Mouse (Mus musculus) left cerebral cortex, adult 8-10 months (tissue): ENCODE measurements around the gene Wbp1. TPM values are rescaled to one million over a fixed set of nuclear protein-coding genes. Genes with fewer than 3 reads are reported as not detected.
A peak's percentile ranks its signal among the peaks of the same experiment; 100 is the strongest.

Source experiments
- DNase-seq, 2 experiments: peaks; one replicate each; pipeline ENCODE4 v3.0.0; 2022; ENCODE audit warnings: low spot score in 2 of 2
- total RNA-seq, 4 experiments: library from RNA; stranded (reverse); gene quantifications; 2 replicates each; pipeline ENCODE4 v1.2.4; 2022

The Wbp1 gene
- total RNA-seq, 4 experiments from 2014 or later, result 36.5 to 47.4 (median 39.6) TPM

DNA sequence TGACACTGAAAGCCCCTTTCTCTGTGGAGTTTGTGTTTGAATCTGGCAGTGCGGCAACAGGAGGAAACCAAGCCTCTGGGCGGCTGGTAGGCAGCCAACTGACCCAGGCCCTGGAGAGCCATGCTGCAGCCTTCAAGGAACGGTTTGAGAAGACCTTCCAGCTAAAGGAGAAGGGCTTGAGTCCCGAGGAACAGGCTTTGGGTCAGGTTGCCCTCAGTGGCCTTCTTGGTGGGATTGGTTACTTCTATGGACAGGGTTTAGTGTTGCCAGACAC is 4.3 kb downstream of the Wbp1 start:
- DNase-seq, result no peak

DNA sequence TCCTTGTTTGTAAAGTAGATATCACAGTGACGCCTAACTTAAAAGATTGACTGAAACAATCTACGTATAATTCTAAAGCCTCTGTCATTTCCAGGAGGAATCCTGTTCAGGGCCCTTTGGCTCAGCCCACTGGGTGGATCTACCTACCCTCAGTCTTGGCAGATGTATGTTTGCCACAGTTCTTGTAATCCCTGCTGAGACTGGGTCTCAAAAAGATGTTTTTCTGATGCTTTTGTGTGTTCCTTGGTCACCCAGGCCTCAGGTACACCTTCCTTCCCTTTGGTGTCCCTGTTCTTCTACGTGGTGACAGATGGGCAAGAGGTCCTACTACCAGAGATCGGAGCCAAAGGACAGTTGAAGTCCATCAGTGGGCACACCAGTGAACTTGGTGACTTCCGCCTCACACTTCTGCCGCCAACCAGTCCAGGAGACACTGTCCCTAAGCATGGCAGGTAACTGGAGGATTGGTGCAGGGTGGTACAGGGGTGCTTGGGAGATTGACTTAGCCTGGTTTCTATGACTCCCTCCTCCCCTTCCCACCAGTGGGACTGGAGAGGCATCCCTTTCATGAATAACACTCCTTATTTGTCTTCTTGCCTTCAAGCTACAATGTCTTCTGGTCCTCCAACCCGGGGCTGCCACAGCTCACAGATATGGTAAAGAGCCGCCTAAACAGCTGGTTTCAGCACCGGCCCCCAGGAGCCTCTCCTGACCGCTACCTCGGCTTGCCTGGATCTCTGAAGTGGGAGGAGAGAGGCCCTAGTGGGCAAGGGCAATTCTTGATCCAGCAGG is 4.8 kb downstream of the Wbp1 start:
- DNase-seq, result no peak

GRCm38 (mm10) chr6:83115682-83116372 is 5.5 kb downstream of the Wbp1 start:
- peak in 1 of 2 experiments; percentile 29 for DNase-seq

DNA sequence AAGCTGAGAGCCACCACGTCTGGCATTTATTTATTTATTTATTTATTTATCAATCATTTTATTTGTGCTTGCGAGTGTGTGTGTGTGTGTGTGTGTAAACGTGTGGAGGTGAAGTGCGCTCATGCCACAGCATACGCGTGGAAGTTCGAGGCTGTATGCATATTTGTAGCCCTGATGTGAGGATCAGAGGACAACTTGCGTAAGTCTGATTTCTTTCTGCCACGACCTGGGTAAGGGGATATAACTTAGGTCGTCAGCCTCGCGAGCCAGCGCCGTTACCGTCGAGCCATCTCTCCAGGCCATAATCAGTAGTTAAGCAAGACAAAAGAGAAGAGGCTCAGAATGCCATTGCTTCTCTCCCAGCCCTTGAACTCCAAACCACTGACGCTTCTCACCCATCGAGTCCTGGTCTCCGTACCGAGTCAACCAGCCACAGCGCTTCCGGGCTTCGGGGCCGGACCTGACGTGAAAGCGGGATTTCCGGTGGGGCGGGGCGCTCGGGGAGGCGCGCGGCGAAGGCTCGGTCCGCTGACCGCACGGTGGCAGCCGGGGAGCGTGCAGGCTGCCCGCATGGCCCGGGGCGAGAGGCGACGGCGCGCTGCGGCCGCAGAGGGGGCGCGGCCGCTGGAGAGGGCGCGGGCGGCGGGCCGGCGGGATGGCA is 6.2 kb downstream of the Wbp1 start, which contains the start of gene Mogs:
Gene Mogs (plus strand): TSS at position 486 of the 661 bp plus-strand sequence.
- DNase-seq, result peak; percentile 82 to 88

DNA sequence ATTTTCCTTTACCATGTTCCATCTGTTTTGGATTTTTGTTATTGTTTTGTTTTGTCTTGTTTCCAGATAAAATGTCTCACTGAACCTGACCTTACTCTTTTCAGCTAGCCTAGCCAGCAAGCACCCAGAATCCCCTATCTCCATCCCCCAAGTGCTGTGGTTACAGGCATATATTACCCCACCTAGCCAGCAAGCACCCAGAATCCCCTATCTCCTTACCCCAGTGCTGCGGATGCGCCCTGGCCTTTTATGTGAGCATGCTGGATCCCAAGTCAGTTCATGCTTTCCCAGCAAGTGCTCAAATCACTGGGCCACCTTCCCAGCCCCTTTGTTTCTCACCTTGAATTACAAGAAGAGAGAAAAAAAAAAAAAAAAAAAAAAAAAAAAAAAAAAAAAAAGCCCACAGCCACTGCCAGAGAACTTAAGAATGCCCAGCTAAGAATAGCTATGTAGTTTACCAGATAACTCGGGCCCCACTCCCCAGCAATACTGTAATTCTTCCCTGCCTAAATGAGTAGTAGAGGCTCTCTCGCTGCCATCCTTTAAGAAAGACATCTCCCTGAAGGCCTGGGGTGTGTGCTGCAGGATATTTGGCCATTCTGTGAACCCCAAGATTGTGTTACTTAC is 9.7 kb downstream of the Wbp1 start:
- no peak for DNase-seq

- peak; percentile 71 to 81 for DNase-seq
These were observed 12.3 kb downstream of the Wbp1 start, which contains the start of gene Mrpl53 for GRCm38 (mm10) chr6:83108762-83109668. Mrpl53 (plus strand) TSS chr6:83109040.

GRCm38 (mm10) chr6:83107566-83108400 is 13.6 kb downstream of the Wbp1 start:
- DNase-seq, result peak in 1 of 2 experiments; percentile 54

GRCm38 (mm10) chr6:83104158-83104557 is 17.2 kb downstream of the Wbp1 start:
- DNase-seq, result peak in 1 of 2 experiments; percentile 50

DNA sequence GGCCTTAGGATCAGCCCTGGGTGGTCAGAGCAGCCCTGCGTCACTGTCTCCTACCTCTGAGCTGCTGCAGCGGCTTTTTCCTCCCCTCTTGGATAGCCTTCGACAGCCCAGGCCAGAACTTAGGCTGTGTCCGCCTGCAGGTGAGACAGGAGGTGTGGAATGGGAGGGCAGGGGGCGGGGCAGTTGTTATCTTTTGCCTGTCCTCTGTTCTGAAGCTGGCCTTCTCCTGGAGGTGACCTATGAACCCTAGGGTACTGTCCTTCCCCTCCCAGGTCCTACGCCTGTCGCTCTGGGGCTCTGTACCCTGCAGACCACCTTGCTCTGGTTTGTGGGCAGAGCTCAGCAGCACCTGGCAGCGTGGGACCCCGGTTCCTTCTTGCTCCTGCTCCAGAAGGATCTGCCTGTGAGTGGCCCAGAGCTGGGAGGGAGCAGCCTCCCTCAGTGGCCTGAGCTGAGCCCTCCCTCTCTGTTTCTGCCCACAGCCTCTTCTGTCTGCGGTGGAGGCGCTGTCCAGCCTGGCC is 18.2 kb downstream of the Wbp1 start:
- peak in 1 of 2 experiments; percentile 28 for DNase-seq

DNA sequence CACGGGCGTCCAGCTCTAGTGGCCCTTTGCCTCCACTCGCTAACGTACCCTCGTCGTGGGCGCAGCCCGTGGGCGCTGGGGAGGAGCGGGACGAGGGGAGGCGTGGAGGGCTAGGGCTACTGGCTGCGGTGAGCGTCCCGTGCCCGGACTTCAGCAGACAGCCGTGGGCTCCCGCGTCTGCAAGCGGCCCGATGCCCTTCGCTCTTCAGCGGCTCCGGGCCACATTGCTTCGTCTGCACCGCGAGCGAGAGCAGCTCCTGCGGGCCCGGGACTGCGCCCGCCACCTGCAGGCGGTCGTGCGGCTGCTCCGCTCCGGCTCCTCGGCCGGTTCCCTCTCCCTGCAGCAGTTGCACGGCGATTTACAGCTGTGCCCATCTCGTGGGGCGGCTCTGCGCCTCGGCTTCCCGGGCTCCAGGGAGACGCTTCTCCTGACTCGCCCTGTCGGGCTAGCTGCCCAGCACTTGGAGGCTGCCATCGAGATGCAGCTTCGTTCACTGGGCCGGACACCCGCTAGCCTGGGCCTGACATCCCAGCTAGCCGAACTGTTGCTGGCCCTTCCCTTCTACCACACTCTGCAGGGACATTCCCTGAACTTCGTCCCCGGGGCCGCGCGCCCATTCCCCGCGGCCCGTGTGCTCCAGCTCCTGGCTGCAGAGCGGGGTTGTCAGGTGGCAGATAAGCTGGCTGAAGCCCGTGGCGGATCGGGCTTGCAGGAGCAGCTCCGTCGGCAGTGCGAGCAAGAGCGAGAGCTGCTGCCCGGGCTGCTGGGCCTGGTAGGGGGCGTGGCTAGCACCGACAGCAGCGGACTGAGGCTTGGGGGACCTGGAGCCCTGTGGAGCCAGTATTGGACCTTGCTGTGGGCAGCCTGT is 19.4 kb downstream of the Wbp1 start:
- DNase-seq, result peak in 1 of 2 experiments; percentile 48

DNA sequence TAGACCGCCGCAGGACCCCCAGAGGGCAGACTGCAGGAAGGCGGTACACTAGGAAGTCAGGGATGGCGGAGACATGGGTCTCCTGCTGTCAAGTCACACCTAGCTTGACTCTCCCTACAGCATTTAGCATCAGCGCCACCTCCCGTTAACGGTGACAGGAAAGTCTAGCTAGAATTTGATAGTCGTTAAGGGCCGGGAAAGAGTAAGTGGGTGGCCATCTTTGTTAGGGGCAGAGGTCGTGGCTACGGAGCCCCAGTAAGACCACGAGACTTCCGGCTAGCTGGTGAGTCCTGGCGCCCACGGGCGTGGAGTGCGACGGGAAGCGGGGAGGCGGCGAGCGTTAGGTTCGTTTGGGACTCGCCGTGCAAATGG is 20.1 kb downstream of the Wbp1 start, which contains the start of the genes Ccdc142 and Gm42688:
Gene Ccdc142 (plus strand): TSS at position 286 of the 372 bp plus-strand sequence.
Gene Gm42688 (plus strand): TSS at position 302 of the 372 bp plus-strand sequence.
- DNase-seq, result peak; percentile 80 to 91

GRCm38 (mm10) chr6:83098411-83098810 is 22.9 kb downstream of the Wbp1 start:
- DNase-seq, result no peak

- DNase-seq, result no peak
These were observed 25.4 kb downstream of the Wbp1 start for GRCm38 (mm10) chr6:83095968-83096367.

DNA sequence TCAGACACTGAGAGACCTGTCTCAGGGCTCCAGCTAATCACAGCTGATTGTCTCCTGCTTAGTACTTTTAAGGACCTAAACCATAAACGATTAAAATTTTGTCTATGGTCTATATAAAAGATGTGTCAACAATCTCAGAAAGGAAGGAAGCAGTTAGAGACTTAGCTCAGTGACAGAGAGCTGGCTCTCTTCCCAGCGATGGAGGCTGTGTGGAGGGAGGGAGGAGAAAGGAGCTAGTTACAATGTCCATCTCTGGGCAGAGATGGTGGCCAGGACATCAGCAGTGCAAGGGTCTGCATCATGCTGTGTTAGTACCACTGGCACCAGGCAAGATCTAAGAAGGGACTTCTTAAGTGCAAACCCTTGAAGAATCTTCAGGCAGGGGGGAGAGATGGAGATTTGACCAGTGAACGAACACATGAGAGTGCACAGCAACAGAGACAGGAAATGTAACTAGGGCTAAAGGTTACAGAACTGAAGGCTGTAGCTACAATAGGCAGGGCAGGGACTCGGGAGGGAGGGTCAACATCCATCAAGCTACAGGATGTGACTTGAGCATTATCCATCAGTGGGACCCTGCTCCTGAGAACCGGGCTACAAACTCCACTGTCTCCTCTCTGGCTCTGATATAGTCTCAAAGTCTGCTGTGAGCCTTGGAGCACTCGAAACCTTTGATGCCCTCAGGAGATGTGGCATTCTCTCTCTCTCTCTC is 28.8 kb downstream of the Wbp1 start:
- DNase-seq, result no peak

DNA sequence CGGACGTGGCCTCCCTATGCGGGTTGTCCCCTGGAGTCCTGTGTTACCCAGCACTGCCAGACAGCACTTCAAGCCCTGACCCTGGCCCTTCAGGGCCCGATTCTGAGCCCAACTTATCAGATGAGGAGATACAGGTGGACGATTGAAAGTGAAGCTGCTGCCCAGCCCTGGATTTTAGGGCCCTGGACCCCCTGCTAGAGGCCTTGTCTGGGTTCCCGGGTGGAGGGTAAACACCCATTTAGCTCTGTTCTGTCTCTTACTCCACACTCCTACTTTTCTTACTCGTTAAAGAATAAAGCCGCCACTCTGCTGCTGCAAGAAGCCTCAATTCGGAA is 33.5 kb downstream of the Wbp1 start:
- no peak for DNase-seq

DNA sequence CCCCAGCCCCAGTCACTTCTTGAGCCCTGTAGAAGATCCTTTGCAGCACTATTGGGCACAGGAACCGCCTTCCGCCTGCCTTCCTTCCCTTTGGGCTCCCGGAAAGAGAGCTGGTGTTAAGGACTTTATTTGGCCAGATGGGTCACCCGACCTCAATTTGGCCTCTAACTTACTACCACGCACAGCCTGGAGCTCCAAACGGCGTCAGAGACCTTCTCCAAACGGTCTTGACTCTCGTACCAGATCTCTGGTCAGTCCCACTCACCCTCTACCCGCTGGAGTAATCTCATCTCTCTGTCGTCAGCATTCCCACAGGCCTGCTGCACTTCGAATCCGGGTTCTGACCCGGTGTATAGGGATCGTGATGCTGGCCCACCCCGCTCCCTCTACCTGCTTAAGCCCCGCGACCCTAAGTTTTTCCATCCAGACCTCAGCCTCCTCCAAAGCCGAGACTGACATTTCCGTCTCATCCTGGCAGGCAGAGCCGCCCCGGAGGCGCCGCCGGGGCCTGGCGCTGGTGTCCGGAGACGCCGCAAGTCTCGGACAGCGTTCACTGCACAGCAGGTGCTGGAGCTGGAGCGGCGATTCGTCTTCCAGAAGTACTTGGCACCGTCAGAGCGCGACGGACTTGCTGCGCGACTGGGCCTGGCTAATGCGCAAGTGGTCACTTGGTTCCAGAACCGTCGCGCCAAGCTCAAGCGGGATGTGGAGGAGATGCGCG is 34.0 kb downstream of the Wbp1 start:
- DNase-seq, result no peak
